Mouse (Mus musculus) adrenal gland, postnatal 36 days (tissue): ENCODE measurements around the gene Hlx. TPM values are rescaled to one million over a fixed set of nuclear protein-coding genes. Genes with fewer than 3 reads are reported as not detected.

Experiments used
- DNase-seq, 2 experiments: peaks; one replicate each; pipeline ENCODE4 v3.0.0; 2021; ENCODE audit warnings: mixed read lengths in 1 of 2
- long read RNA-seq, 2 experiments: library from polyadenylated mRNA; stranded (forward); transcript quantifications; one replicate each; pipeline ENCODE4 v2.0.0; 2021; ENCODE audit warnings: borderline sequencing depth in 2 of 2
- total RNA-seq, 2 experiments: library from RNA; stranded (reverse); gene quantifications; 2 replicates each; pipeline ENCODE4 v1.2.3; 2021

The Hlx gene
- total RNA-seq, result 10 to 100 TPM in 1 of 2 experiments, 1 to 10 TPM in 1; 7.2 to 14.6 TPM
- long read RNA-seq, experiment 1, transcript Hlx-201 (4 exons, 2,278 nt), result major isoform, 5 of 6 reads
- long read RNA-seq, experiment 1, partial matches to known transcripts, result 1 of 6 reads
- long read RNA-seq, experiment 1, other reads (novel, unspliced or antisense), result 0 of 6 reads
- long read RNA-seq, experiment 2, transcript Hlx-201 (4 exons, 2,278 nt), result major isoform, 7 of 9 reads
- long read RNA-seq, experiment 2, partial matches to known transcripts, result 2 of 9 reads
- long read RNA-seq, experiment 2, other reads (novel, unspliced or antisense), result 0 of 9 reads

DNA sequence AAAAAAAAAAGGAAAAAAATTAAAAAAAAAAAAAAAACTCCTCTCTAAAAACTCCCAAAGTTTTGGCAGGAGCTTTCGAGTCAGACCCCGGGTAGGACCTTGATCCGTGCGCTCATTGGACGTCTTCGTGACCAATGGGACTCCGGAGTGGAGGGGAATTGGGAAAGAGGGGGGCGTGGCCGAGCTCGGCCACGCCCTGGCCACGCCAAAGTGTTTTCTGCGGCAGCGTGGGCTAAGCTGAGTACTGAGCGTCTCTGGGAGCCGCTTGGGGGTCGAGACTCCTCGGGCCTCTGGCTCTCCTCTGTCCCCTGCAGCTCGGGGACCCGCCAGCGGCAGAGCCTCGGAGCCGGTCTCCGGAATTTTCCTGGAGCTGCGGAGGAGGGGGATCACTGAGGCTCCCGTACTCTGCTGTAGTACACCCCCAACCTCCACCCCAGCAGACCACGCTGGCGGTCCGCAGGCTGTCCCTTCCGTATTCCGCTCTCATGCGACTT, at the start of gene Hlx:
Hlx (minus strand) TSS at position 64 of the 494 bp plus-strand sequence.
- DNase-seq, result peak; percentile 78 to 84

- DNase-seq, result peak; percentile 38
Observed at GRCm38 (mm10) chr1:184782161-184782513, 49.7 kb upstream of the Hlx start.

GRCm38 (mm10) chr1:184781286-184782160, 49.1 kb upstream of the Hlx start:
- DNase-seq, result no peak

- no peak for DNase-seq
Observed at GRCm38 (mm10) chr1:184778157-184778556, 45.7 kb upstream of the Hlx start.

DNA sequence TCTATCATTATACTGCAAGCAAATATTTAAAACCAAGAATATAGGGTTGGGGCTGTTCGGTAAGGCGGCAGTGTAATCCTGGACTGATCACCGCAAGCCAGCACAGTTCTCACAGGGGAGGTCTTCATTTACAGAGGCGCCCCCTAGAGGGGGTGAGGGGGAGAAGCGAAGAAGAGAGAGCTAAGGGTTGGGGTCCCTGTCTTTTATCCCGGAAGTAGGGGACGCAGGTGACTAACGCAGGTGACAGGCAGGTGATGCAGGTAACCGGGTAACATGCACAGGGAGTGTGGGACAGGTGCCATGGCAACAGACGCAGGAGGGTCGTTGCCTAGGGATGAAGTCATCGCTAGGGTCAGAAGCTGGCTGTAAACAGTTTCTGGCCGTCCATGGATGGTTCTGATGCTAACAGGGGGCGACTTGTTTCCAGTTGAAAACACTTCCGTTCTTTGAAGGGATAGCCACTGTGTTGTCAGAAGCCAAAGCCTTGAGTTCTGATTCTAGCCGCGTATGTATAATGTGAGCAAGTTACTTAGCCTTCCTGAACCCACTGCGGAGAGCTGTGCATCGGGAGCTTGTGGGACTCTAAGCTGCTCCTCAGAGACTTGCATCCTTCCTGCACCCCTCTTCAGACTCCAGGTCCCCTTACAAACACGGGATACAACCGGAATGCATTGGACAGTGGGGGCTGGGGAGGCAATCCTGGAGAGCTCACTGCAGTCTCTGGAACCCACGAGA, 44.8 kb upstream of the Hlx start:
- DNase-seq, result no peak

GRCm38 (mm10) chr1:184775289-184775688, 42.9 kb upstream of the Hlx start:
- no peak for DNase-seq

DNA sequence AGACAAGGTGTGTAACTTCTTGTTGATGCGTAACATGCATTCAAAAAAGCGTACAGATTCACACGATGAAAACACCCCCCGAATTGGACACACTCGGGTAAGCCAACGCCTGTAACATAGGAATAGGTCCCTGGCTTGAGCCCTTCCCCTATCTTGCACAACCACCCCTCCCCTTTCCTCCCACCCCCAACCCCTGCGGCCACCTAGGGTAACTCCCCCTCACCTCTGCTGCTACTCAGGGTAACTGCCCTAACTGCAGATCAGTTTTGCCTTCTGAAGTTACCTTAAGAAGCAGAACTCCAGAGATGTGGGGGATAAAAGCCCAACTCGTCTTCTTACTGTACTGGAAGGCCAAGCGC, 39.5 kb upstream of the Hlx start:
- DNase-seq, result no peak

- DNase-seq, result peak; percentile 82 to 91
Observed at GRCm38 (mm10) chr1:184771202-184771890, 38.9 kb upstream of the Hlx start.

- DNase-seq, result no peak
Observed at GRCm38 (mm10) chr1:184763866-184764265, 31.4 kb upstream of the Hlx start.

DNA sequence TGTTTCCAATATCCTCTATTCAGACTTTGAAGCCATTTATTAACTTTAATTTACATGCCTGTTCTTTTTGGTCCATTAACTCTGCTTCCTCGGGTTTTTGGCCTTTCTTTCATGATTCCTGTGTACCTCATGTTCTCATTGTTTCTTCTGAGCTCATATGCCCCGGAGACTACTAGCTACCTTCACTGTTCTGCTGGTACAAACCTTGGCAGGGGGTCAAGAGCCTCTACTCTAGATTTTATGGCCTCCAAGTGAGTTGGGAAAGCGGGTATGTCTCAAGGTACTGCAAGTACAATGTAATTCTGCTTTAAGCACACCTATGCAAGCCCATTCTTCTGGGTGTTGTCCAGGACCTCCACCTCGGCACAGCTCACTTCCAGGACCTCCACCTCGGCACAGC, 30.5 kb upstream of the Hlx start:
- DNase-seq, result no peak

- DNase-seq, result peak; percentile 24 to 46
Observed at GRCm38 (mm10) chr1:184761988-184762387, 29.6 kb upstream of the Hlx start.

GRCm38 (mm10) chr1:184752671-184753070, 20.3 kb upstream of the Hlx start:
- no peak for DNase-seq

DNA sequence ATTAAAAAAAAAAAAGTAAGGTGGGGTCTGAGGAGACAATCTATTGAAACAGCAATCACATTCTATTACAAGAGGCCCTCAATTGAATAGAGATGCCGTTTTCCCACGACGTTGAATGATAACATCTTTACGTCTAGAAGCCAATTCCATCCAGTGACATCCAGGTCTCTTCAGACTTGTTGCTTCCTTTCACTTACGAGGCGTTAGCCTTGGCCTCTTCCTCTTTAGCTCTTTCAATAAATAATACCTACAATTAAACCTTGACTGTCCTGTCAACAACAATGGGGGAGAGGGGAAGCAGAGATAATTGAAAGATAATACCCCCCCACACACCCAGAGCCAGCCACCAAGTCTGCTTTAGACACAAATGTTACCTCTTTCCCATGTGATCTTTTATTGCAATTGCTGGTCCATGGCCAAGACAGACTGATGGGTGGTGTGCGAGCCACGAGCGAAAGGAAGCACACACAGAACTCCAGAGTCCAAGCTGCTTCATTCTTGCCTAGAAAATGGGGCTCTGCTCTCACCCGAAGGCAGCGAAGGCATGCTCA, 17.8 kb upstream of the Hlx start:
- DNase-seq, result no peak

GRCm38 (mm10) chr1:184748692-184749152, 16.3 kb upstream of the Hlx start:
- DNase-seq, result peak; percentile 32 to 51

DNA sequence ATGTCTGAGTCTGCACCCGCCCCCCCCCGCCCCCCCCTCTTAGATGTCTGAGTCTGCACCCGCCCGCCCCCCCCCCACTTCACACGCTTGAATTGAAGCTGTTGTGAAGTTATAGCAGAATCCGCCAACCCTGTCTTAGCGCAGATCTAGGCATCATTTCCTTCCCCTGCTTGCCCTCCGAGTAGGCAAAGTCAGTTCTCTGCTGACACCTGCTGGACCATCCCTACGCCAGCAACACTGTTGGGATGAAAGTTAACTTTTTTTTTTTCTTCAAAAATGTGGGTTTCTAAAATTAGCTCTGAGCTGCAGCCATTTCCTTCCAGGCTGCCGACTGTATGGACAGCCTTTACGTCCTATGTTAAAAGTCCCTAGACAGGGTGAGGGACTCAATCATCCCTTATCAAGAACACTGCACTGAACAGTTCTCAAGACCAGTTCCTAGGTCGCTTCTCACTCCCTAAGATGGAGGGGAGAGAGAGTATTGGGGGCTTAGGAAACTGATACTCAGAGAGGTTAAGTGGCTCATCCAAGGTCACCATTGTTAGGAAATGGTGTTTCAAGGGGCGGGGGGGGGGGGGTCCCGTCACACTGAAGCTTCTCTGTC, 5.6 kb upstream of the Hlx start:
- peak; percentile 76 to 83 for DNase-seq

DNA sequence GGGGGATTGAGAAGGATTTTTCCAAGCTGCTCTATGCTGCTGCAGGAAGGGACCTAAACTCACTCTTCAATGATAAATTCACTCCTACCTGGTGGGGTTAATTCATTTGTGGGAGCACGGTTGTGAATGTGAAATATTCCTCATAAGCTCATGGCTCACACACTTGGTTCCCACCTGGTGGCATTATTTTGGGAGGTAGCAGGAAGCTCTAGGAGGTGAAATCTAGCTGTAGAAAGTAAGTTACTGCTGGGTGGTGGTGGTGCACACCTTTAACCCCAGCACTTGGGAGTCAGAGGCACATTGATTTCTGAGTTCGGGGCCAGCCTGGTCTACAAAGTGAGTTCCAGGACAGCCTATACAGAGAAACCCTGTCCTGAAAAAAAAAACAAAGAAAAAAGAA, 4.8 kb upstream of the Hlx start:
- no peak for DNase-seq

DNA sequence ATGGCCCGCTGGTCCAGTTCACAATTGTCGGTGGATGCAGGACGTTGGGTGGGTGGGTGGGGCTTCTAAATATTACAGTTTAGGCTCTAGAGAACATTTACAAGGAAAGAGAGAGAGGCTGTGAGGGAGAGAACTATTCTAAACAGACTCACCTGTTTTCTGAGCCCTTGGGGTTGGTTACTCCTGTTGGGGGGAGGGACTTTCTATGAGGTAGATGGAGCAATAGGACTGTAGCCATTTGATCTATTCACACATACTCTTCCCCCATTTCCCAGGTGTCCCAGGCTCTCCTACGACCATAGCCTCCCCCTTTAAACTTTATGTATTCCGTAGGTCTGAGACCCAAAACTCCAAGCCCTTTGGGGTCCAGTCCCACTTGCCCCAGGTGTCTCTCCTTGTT, 3.8 kb upstream of the Hlx start:
- DNase-seq, result no peak

DNA sequence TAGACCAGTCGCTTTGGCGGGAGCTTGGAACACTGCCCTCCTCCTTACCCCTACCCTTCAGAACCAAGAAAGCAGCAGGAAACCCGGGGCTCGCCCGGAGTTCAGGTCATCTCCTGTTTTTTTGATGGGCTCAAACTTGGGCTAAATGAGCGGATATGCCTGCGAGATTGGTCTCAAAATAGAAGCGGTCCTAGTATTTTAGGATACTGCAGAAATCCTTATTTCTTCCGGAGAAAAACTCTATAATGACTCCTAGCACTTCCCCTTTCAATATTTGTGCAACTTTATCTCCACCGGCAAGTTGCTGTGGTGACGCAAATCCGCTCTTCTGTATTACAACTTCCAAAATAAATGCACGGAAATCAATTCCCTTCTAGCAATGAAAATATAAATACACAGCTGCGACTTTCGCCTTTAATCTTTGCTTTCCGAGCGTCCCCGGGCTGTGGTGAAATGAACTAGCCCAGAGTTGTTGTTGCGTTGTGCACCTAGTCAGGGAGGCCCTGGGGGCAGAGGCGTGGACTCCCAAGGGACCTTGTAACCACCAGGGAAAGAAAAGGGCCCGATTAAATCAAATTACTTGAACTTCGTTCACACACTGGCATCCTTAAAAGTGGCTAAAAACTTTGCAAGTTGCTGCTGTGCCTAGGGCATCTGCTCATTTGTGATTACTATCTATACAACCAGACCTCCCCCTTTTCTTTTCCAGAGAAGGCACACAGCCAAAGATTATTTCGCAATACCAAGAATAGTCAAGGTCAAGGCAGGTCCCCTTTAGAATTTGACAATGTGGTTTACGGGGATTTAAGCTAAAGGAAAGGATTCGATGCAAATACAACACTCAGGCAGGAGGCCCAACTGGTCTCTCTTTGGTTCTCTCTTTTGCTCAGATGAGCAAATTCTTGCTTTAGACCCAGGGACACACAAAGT, 2.8 kb upstream of the Hlx start:
- DNase-seq, result peak in 1 of 2 experiments; percentile 55

DNA sequence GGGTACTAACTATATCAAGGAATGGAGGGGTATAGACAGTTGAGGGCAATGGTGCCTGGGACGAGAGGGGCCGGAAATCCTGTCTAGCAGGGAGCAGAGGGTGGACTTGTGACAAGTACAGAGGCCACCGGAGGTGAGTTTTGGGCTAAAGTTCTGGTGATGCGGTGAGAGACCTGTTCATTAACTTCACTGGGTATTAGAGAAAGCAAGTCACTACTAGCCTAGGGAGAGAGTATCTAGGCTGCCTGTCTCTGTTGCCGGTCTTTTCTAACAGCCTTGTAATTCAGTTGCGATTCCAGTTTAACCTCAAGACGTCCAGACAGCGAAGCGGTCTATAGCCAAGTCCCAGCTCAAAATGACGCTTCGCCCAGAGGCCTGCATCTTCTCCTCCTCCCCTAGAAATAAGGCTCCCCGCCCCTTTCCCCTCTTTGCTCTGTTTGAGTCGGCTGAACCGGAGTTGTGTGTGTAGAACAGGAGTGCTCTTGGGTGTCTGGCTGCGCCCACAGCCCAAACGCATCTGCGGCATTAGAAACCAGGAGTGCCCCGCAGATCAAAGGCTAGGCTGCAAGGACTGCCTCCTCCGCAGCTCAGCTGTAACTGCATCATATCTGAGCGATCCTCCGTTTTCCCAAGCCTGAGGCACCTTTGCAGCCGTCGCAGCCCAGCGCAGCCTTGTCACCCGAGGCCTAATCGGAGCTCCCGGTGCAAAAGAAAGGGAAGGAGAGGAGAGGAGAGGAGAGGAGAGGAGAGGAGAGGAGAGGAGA, 1.8 kb upstream of the Hlx start:
- DNase-seq, result no peak
